Mouse (Mus musculus): ENCODE measurements around the gene Trmt1.

Trmt1 gene

DNA sequence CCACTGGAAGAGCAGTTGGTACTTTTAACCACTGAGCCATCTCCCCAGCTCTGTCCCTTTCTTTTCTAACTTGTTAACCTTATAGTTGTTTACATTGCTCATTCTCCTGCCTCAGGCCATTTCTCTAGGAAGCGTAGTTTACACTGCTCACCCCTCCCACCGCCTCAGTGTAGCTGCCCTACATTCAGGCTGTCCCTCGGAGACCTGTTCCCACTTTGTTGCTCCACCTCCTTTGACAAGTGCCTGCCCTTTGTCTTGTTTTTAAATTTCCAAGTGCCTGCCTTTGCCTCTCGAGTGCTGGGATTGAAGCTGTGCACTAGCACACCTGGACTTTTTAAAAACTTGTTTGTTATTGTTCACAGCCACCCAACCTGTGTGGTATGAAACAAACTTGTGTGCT lies 7.2 kb downstream of the Trmt1 start:
- DNase-seq = no peak

DNA sequence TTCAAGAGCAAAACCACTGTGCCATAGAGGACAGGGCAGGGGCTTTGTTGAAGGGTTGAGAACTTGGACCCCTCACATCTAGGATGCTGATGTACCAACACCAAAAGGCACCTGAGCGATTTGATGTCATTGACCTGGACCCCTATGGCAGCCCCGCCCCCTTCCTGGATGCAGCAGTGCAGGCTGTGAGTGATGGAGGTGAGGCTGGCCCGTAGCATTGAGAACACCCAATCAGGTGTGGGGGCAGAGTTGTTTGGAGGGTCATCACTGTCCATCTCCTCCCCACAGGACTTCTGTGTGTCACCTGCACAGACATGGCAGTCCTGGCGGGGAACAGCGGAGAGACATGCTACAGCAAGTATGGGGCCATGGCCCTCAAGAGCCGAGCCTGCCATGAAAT lies 9.0 kb downstream of the Trmt1 start:
- DNase-seq = no peak

DNA sequence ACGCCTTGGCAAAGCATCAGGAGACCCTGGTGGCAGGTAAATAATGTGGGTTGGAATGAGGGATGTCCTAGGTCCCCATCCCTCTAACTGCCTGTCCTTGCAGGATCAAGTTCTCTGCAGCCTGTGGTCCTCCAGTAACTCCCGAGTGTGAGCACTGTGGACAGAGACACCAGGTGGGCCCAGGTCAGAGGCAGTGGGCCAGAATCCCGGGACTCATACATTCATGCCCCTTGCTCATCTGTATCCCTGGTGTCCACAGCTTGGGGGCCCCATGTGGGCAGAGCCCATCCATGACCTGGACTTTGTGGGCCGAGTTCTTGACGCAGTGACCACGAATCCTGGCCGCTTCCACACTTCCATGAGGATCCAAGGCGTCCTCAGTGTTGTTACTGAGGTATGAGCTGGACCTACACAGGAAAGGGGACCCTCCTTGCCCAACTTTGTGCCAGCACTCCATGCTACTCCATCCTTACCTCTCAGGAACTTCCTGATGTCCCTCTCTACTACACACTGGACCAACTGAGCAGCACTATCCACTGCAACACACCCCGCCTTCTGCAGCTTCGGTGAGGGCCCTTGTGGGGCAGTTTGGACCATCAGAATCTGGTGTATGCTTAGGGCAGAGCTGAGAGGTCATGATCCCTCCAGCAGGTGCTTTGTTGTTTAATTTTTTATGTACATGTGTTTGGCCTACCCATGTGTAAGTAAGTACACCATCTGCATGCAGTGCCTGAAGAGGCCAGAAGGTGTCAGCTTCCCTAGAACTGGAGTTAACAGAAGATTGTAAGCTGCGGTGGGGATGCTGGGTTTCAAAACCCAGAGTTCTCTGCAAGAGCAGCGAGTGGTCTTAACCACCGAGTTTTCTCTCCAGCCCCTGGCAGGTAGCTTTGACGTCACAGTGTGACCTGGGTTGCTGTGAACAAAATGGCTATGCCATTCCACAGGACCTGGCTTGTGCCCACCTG lies 11.3 kb downstream of the Trmt1 start:
- peak; percentile 61 for DNase-seq

DNA sequence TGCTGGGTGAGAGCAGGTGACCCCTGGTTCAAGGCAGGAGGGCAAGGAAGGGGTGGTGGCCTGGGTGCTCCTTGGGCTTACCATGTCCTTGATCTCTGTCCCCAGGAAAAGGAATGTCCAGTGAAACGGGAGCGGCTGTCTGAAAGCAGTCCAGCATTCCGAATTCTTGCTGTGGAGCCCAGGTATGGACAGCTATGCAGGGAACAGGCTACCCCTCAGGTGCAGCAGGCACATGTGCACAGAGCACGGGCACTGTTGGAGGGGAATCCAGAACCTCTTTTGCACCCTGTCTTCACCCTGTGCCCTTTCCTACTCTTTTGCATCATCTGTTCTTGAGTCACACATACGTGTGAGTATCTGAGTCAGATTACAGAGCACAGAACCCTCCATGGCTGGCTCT lies 12.2 kb downstream of the Trmt1 start:
- no peak for DNase-seq

DNA sequence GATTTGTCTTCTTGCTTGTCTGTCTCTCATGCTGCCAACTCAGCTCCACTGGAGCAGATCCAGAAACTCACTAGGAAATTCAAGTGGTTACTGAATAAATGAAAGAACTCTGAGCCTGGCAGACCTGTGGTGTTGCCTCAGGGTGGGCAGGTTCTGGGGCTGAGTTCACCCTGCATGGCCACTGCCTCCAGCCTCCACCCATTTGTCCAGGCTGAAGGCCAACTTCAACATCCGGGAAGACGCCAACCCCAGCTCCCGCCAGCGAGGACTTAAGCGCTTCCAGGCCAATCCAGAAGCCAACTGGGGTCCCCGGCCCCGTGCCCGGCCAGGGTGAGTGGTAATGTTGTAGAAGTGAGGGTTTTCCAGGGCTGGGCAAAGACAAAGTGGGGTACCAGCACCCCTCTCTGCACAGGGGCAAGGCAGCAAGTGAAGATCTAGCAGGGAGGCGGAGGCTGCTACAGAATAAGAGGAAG lies 12.9 kb downstream of the Trmt1 start:
- no peak for DNase-seq

DNA sequence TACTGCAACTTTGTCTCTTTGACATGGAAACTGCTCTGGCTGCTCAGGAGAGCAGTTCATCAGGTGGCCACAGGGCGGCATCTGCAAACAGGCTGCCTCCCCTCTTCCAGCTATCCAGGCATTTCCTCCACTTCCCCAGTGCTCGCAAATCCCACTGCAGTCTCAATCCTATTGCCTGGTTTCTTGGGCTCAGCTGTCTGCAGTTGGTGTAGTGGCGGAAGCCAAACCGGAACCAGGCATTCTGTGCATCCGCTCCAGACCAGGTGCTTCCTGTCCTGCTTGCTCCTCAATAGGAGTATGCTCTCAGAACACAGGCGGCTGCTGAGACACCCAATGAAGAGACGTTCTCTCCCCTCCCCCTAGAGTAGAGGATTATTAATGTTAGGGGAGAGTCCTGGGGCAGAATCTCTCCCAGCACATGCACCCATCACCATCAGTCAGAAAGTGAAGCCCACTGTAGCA lies 13.8 kb downstream of the Trmt1 start:
- DNase-seq = peak; percentile 83

DNA sequence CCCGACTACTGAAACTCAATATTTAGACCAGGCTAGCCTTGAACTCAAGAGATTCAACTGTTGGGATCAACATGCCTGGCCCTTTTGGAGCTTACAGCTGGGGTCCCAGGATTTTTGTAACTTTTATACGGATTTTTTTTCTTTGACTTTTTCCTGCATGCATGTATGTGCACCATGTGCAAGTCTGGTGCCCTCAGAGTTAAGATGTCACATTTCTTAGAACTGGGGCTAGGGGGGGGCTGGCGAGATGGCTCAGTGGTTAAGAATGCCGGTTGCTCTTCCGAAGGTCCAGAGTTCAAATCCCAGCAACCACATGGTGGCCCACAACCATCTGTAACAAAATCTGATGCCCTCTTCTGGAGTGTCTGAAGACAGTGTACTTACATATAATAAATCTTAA lies 14.4 kb downstream of the Trmt1 start:
- no peak for DNase-seq

DNA sequence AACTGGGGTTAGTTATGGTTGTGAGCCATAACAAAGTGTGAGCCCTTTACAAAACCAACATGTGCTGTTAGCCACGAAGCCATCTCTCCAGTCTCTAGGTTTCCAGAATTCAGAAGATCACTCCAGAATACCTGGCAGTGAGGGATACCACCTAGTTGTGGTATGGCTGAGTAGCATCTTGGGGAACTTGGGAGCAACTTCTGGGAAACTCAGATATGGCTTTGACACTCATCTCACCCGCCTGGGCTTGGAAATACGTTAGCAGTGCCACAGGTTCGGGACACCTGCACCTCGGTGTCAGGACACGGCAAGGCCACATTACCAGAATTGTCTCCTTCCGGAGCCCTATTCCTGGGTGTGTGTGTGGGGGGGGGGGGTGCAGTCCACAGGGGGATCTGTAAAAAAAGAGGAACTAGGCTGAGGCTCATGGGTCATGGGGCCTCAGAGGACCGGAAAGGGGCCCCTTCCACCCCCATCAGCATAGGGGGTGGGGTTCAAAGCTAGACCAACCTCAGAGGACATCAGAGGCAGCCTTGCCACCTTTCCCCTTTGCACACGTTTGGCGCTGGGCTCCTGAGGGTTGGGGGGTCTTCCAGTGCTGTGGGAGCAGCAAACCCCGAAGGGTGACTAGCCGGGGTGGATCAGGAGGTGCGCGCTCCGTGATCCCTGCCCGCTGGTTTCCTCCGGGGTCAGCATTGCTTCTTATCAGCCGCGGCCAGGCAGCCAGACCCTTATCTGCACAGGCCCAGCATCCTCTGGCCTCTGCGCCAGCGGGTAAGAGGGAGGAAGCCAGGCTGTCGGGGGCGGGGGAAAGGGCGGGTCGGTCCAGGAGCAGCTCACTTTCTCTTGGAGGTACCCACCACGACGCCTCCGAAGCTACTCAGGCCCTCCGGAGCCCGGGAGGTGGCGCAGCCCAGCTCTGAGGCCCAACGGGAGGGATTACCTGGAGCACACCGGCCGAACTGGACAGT lies 15.1 kb downstream of the Trmt1 start, which contains the start of gene Lyl1:
Lyl1 (plus strand) TSS at position 517 of the 971 bp plus-strand sequence.
- DNase-seq = peak; percentile 99

DNA sequence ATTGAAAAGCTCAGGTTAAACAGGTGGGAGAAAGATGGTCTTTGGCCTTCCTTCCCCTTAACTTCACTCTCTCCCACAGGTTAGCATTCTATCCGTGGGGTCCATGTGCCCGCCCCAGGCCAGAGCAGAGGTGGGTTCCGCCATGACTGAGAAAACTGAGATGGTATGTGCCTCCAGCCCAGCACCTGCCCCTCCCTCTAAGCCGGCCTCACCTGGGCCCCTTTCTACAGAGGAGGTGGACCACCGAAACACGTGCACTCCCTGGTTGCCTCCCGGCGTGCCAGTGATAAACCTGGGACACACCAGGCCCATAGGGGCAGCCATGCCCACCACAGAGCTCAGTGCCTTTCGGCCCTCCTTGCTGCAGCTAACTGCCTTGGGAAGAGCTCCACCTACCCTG lies 16.5 kb downstream of the Trmt1 start:
- DNase-seq = peak; percentile 70

DNA sequence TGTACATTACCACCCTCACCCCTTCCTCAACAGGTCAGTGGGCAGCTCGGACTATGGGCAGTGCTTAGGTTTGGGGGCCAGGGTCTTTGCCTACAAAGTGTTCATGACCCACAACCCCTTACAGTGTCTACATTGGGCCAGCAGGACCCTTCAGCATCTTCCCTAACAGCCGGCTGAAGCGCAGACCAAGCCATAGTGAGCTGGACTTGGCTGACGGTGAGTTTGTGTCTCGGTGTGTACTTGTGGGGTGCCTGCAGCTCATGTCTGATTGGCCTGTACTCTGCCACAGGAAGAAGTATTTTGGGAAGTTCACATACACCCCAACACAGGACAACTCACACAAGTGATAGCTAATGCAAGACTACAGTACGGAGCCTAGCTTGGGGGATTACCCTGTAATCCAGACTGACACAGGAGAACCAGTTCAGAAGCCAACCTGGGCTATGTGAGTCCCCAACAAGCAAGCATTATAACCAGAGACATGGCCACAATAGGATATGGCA lies 16.9 kb downstream of the Trmt1 start:
- peak; percentile 46 for DNase-seq

DNA sequence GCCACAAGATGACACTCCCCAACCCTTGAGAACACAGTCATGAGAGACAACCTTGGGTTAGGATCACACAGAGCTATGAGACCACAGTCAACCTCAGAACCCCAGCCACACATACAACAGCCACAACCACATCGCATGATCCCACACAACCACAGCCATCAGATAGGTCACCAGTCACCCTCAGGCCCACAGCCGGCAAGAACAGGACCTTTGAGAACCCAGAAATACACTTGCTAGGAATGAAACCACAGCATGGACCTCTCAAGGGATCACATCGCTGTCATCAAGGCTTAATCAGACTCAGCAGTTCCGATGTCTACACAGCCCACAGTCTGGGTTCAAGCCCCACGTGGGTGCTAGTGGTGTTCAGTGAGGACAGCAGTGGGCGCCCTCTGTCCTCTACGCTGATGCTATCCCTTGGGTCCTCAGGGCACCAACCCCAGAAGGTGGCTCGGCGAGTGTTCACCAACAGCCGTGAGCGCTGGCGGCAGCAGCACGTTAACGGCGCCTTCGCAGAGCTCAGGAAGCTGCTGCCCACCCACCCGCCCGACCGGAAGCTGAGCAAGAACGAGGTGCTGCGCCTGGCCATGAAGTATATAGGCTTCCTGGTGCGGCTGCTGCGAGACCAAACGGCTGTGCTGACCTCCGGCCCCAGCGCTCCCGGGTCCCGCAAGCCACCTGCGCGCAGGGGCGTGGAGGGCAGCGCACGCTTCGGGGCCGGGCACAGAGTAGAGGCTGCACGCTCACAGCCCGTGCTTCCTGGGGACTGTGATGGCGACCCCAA lies 17.6 kb downstream of the Trmt1 start:
- DNase-seq = peak; percentile 72

DNA sequence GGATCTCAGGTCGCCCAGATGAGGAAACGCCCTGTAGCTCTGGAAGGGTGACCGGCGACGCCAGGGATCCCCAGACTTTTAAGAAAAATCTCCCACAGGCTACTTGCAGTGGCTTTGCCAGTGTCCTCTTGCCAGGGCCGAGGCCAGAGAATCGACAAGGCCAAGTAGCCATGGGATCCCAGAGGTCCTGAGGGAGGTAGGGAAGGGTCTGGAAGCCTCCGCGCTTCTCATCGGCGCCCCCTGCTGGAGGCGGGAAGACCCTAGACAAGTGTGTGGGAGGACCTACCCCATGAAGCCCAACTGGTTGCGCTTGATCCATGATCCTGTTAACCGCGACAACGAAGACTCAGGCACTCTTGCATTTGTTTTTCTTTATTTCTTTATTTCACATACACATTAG lies 18.2 kb downstream of the Trmt1 start:
- DNase-seq = peak; percentile 93

DNA sequence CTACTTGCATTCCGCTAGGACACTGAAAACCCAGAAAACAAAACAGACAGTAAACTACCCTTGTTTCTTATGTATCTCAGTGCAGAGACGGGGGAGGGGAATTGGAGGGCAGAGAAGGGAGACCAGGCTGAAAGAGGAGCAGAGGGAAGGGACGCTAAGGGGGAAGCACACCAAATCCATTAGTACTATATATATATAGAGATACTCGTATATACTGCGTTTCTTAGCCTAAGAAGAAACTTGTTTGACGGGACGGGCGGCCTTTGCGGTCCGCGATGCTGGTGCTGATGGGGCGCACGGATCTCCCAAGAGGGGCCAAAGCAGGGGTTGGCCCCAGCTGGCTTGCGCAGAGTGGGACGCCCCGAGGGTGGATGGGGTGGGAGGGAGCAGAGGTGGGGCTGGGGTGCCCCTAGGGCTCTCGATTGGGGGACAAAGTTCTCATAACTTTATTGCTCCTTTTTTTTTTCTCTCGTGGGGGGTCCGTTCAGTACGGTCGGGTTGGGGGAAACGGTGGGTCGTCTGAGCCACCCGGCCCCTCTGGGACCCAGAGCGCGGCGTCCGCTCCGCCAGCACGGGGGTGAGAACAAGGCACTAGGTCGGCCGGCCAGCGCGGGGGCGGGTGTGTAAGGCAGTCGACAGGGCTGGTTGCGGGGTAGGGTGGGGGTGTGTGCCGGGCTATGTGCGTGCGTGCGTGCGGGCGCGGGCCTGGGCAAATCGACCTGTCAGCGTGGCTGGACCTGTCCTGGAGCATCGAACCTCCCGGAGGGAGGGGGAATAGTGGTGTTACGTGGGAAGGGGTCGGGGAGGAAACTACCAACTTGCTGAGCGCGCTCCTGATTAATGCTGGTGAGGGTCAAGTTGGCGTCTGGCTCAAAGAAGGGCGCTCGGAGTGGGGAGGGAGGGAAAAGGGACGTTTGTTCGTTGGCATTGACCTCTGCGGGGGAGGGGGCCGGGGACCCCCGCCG lies 19.0 kb downstream of the Trmt1 start:
- peak; percentile 83 for DNase-seq

DNA sequence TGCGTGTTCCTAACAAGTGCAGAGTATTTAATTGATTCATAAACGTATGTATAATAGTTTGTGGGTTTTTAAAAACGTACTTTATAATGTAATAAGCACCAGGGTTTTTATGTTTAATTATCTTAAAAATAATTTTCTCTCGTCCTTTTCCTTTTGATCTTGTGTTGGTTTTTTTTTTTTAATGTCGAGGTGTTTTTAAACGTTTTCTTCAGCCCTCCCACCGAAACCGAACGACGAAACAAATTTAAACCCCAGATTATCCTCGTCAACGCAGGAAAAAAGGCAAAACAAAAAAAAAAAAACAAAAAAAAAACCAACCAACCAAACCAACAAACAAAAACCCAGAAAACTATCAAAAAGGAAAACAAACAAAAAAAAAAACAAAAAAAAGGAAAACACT lies 19.9 kb downstream of the Trmt1 start:
- no peak for DNase-seq

DNA sequence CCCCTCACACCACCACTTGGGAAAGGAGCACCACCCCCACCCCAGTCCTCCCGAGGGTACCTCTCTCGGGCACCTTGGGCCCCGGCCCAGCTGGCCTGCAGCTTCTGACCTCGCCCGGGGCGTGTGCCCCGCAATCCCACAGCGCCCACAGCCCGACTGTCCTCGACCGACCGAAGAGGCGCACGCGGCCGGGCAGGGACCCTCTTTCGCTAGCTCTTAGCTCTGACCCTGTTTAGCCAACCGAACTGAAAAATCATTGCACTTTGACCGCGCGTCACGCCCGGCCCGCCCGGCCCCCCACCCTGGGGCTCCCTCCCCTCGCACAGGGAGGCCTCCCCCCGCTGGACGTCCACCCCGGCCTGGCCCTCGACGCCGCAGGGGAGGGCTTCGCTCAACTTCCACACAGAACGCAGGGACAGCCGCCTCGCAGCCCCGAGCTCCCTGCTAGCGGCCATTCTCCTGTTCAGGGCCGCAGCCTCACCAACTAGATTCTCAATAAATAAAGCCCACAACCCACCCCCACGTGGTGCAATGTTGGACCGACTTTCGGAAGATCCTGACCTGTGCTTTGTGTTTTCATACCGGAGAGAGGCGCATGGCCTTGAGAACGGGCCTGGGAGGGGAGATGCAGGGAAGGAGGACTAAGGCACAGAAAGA lies 20.6 kb downstream of the Trmt1 start:
- DNase-seq = peak; percentile 62

DNA sequence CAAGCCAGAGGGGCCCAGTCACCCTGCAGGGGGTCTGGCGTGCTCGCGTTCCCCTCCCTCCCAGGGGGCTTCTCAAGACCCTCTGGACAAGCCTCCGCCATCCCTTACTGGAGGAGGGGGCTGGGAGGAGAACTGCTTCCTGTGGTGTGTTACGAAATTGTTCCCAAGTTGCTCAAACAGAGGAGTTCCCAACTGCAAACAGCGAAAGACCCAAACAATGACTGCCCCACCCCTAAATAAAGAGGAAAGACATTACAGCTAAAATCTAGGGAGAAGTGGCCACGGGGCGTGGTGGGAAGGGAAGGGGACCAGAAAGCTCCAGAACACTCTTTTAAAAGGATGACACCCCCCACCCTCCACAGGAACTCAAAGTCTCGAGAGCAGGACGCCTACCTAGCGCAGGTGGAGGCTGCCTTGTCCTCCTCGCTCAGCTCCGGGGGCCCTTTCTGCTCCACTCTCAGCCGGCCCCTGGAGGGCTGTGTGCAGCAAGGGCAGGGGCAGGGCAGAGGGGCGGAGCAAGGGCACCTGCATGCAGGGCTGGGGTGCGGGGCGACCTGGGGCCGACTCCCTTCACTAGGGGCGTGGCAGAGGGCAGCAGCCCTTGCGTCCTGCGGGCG lies 21.3 kb downstream of the Trmt1 start:
- peak; percentile 86 for DNase-seq

DNA sequence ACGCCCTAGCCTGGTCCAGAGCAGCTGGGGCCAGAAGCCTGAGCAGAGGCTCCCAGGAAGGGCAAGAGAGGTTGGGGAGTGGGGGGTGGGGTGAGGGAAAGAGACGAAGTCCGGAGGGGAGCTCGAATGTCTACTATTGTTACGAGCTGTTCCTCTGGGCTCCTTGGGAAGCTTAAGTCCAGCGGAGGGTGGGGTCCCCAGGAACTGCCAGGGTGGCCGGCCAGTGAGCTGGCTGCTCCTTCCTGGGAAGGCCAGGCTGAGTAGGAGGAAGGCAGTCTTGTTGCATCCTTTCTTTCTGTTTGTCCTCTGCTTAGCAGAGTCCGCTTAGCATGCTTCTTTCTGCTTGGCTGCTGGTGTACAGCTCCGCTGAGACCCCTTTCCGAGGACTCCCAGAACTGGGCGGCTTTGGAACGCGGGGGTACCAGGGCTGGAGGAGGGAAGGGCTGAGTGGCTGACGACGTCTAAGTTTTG lies 22.0 kb downstream of the Trmt1 start:
- DNase-seq = no peak

DNA sequence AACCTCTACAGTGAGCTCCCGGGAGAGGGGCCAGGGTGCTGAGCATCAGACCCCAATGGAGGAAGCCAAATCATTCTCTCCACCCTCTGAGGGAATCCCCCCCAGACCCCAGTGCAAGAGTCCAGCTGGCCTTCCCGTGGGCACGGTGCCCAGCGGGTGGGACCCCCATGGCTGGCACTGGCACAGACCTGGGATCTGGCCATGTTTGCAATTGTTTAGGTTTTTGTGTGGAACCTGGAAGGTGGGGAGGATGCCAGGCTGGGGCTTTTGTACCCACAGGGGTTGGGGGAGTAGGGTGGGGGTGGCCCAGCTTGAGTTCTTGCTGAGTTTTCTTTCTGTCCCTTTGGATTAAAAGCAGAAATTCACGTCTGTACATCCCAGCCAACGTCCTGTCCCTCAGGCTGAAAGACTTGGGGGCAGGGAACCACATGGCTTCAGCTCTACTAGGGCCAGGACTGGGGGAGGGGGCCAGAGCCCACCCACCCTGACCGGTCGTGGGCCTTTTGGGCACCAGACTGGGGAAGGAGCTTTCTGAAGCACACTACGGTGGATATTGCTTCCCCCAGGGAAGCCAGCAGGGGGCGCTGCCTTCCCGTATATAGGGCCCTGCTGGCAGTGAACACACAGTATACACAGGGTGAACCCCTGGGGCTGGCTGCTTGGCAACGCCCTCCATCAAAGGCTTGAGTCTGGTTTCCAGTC lies 22.8 kb downstream of the Trmt1 start:
- DNase-seq = peak; percentile 91

DNA sequence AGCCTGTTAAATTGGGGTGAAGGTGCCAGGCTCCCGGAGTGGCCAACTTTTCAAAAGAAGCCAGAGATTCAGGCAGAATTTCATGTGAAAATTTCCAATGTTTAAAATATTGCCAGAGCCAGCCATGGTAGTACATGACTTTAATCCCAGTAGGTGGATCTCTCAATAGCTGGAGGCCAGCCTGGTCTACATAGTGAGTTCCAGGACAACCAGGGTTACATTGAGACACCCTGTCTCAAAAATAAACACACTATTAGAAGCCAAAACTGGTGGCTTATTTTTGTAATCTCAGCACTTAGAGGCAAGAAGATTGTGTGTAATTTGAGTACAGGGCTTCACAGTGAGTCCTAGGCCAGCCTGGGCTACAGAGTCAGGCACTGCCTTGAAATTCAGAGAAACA lies 23.8 kb downstream of the Trmt1 start:
- DNase-seq = no peak

All from liver (tissue).